Mouse (Mus musculus) neural tube, embryonic 13.5 days (tissue): ENCODE measurements around the gene Dnajb4. TPM values are rescaled to one million over a fixed set of nuclear protein-coding genes. Genes with fewer than 3 reads are reported as not detected.
A peak's percentile ranks its signal among the peaks of the same experiment; 100 is the strongest.

Experiments
- ATAC-seq: fragments of 200-750 bp; cut with Nextera tagmentation; 2 replicates; pipeline ENCODE4 v1.8.0; 2017; ENCODE audit warnings: low read depth, mild to moderate bottlenecking, moderate TSS enrichment, moderate library complexity
- H3K27ac ChIP-seq: fragments of 300-500 bp; sonication (generic); replicated peaks from 2 replicates; pipeline ENCODE4 v1.5.1; 2015; ENCODE audit warnings: moderate library complexity, mild to moderate bottlenecking, inconsistent platforms
- H3K27me3 ChIP-seq: fragments of 300-500 bp; sonication (generic); 2 replicates; pipeline ENCODE4 v1.6.1; 2015; ENCODE audit warnings: mild to moderate bottlenecking, inconsistent platforms
- H3K36me3 ChIP-seq: fragments of 300-500 bp; sonication (generic); 2 replicates; pipeline ENCODE4 v1.6.1; 2015; ENCODE audit warnings: mild to moderate bottlenecking, inconsistent platforms
- H3K4me1 ChIP-seq: fragments of 300-500 bp; sonication (generic); replicated peaks from 2 replicates; pipeline ENCODE4 v1.6.1; 2015; ENCODE audit warnings: inconsistent platforms
- H3K4me2 ChIP-seq: fragments of 300-500 bp; sonication (generic); 2 replicates; pipeline ENCODE4 v1.6.1; 2015; ENCODE audit warnings: inconsistent platforms, mild to moderate bottlenecking, moderate library complexity
- H3K4me3 ChIP-seq: fragments of 300-500 bp; sonication (generic); 2 replicates; pipeline ENCODE4 v1.5.1; 2015; ENCODE audit warnings: mild to moderate bottlenecking, inconsistent platforms
- H3K9ac ChIP-seq: fragments of 300-500 bp; sonication (generic); 2 replicates; pipeline ENCODE4 v1.6.1; 2015; ENCODE audit warnings: moderate library complexity, mild to moderate bottlenecking, inconsistent platforms
- H3K9me3 ChIP-seq: fragments of 300-500 bp; sonication (generic); 2 replicates; pipeline ENCODE4 v1.6.1; 2016; ENCODE audit warnings: inconsistent platforms
- WGBS: fragments of 180-500 bp; shearing (Covaris S2); methylation state at CpG from one replicate; pipeline ENCODE4 v1.1.7; 2015; 5-methylcytosine and 5-hydroxymethylcytosine counted together
- polyA plus RNA-seq: library from polyadenylated mRNA; unstranded; fragments of >200 nt; fragmentation: Nextera tagmentation; extraction: Ambion mirVana; gene quantifications from 2 replicates; pipeline ENCODE4 v1.2.1, GENCODE M21; 2015

Gene Dnajb4
- polyA plus RNA-seq, 1 experiment from 2014 or later, result 38.5 TPM

- Histone ChIP-seq H3K9ac (no peak overlapping the region), H3K27me3 (no peaks in the 10 kb centered on the region), H3K4me3 (no peak overlapping the region), H3K4me2 (no peak overlapping the region), H3K4me1 (no peaks in the 10 kb centered on the region), H3K36me3 (peaks cover 71% of the 10 kb centered on the region), H3K27ac (no peak overlapping the region), H3K9me3 (no peaks in the 10 kb centered on the region)
- ATAC-seq, result no peak
- WGBS, result 60% methylated on average over 6 of the region's 6 CpGs
Observed at GRCm38 (mm10) chr3:152231333-152232100, 21.4 kb upstream of the Dnajb4 start.

- Histone ChIP-seq H3K4me2 (no peak overlapping the region), H3K4me3 (no peak overlapping the region), H3K4me1 (no peaks in the 10 kb centered on the region), H3K9ac (no peak overlapping the region), H3K27me3 (no peaks in the 10 kb centered on the region), H3K36me3 (peaks cover 81% of the 10 kb centered on the region), H3K9me3 (no peaks in the 10 kb centered on the region), H3K27ac (no peak overlapping the region)
- WGBS, result 94% methylated on average over 5 of the region's 5 CpGs
- ATAC-seq, result no peak
Observed at GRCm38 (mm10) chr3:152229271-152229670, 19.2 kb upstream of the Dnajb4 start.

DNA sequence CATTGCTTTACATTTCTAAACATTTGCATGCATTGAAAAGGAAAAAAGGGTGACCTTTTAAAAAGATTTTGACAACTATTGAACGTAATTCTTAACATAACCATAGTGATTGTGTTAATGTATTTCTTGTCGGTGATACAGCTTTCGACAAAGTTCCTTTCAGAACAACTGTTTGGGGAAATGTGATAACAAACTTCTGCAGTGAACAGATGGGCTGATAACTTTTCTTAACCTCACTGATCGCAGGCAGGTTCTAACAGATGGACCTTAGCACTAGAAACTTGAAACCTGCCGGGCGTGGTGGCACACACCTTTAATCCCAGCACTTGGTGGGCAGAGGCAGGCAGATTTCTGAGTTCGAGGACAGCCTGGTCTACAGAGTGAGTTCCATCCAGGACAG, 18.7 kb upstream of the Dnajb4 start:
- 95% methylated on average over 7 of the region's 7 CpGs for WGBS

DNA sequence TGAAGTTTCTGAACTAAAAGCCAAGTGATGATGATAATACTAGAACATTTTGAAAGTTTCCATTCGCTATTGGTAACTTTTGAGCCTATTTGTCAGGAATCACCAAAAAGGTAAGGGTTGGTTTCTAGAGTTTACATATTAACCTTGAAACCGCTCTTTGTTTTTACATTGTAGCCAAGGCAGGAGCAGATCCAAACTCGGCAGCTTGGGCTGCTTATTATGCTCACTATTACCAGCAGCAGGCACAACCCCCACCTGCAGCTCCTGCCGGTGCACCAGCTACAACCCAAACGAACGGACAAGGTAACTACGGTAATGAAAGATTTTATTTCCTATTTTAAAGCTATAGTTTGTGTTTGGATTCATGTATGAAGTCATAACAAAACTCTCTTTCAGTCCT, 15.8 kb upstream of the Dnajb4 start:
- no peaks in the 10 kb centered on the region for H3K4me1 ChIP-seq
- no peak overlapping the region for H3K27ac ChIP-seq
- no peak for ATAC-seq
- no peak overlapping the region for H3K4me2 ChIP-seq
- H3K27me3 ChIP-seq, result no peaks in the 10 kb centered on the region
- no peaks in the 10 kb centered on the region for H3K9me3 ChIP-seq
- 94% methylated on average over 7 of the region's 7 CpGs for WGBS
- no peak overlapping the region for H3K4me3 ChIP-seq
- H3K36me3 ChIP-seq, result peaks cover 91% of the 10 kb centered on the region
- H3K9ac ChIP-seq, result no peak overlapping the region

More for the DNA sequence above, 18.7 kb upstream of the Dnajb4 start:
- Histone ChIP-seq H3K36me3 (peaks cover 81% of the 10 kb centered on the region), H3K4me2 (no peak overlapping the region), H3K9me3 (no peaks in the 10 kb centered on the region), H3K27ac (no peak overlapping the region), H3K27me3 (no peaks in the 10 kb centered on the region), H3K9ac (no peak overlapping the region), H3K4me3 (no peak overlapping the region), H3K4me1 (no peaks in the 10 kb centered on the region)
- no peak for ATAC-seq

- Histone ChIP-seq H3K4me1 (no peaks in the 10 kb centered on the region), H3K4me3 (no peak overlapping the region), H3K36me3 (peaks cover 92% of the 10 kb centered on the region), H3K27ac (no peak overlapping the region), H3K9me3 (no peaks in the 10 kb centered on the region), H3K27me3 (no peaks in the 10 kb centered on the region), H3K4me2 (no peak overlapping the region), H3K9ac (no peak overlapping the region)
- ATAC-seq, result no peak
Observed at GRCm38 (mm10) chr3:152224918-152225317, 14.8 kb upstream of the Dnajb4 start.

GRCm38 (mm10) chr3:152213416-152213815, 3.3 kb upstream of the Dnajb4 start:
- ATAC-seq, result no peak
- Histone ChIP-seq H3K9ac (peak overlapping the region; percentile 97), H3K9me3 (no peaks in the 10 kb centered on the region), H3K27me3 (no peaks in the 10 kb centered on the region), H3K36me3 (peaks cover 28% of the 10 kb centered on the region), H3K4me1 (peaks cover 42% of the 10 kb centered on the region), H3K4me3 (peak overlapping the region; percentile 90), H3K4me2 (peak overlapping the region; percentile 96), H3K27ac (no peak overlapping the region)
- WGBS, result 64% methylated on average over 3 of the region's 3 CpGs

DNA sequence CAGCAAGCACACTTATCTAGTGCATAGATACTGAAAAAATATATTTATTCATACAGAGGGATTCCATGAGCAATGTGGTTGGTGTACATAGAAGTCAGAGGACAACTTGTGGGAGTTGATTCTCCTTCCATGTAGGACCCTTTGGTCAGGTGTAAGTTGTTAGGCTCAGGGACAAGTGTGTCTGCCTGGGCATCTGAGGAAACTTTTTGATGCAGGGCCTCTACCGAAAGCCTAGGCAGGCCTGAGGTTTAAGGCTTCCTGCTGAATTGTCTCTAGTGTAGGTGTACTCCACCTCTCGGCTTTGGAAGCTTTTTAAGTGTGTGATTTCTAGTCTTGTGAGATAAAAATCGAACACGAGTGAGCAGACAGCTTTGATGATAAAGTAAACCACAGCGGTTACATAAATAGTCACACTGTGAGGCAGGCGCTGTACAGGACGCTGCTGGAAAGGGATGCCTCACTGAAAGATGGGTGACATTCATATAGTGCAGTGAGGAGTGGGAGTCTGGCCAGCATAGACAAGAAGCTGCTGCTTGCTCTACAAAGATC, 1.7 kb upstream of the Dnajb4 start:
- H3K4me3 ChIP-seq, result peak overlapping the region; percentile 90
- peak overlapping the region; percentile 96 for H3K4me2 ChIP-seq
- no peaks in the 10 kb centered on the region for H3K27me3 ChIP-seq
- ATAC-seq, result no peak
- peaks cover 48% of the 10 kb centered on the region for H3K4me1 ChIP-seq
- H3K9me3 ChIP-seq, result no peaks in the 10 kb centered on the region
- peak overlapping the region; percentile 97 for H3K9ac ChIP-seq
- peaks cover 12% of the 10 kb centered on the region for H3K36me3 ChIP-seq
- WGBS, result 43% methylated on average over 7 of the region's 7 CpGs
- no peak overlapping the region for H3K27ac ChIP-seq

DNA sequence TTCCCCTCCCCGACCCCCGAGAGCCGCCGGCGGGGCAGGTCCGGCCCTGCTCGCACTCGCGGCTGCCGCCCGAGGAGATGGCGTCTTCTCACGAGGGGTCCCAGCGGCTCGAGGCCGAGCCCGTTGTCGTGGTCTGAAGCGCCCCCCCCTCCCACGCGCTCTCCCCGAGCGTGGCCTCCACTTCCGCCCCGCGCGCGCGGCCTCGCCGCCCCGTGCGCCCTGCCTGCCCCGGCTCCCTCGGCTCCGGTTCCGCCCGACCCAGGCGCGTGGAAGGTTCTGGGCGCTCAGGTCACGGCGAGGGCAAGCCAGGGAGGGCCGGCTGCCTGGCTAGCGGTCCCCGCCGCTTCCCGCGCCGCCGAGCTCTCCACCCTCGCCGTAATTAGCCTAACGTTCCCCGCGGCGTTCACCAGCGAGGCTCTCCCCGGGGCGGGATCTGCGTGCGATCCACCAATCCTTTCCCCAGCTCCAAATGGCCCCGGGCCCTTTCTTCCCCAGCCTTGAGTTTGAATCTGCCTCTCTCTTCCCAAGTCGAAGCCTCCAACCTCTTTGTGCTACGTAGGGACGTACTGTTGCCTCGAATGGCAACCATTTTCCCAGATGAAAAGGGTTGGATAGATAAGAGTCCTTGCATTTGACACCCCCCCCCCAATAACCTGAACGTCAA, 758 bp upstream of the Dnajb4 start:
- peak overlapping the region; percentile 96 for H3K4me2 ChIP-seq
- WGBS, result under 1% methylated on average over 36 of the region's 68 CpGs
- ATAC-seq, result peak; percentile 78

GRCm38 (mm10) chr3:152209177-152209966, 730 bp downstream of the Dnajb4 start:
- H3K4me3 ChIP-seq, result peak overlapping the region; percentile 90
- peaks cover 35% of the 10 kb centered on the region for H3K4me1 ChIP-seq
- peak overlapping the region; percentile 100 for H3K27ac ChIP-seq
- H3K9me3 ChIP-seq, result no peaks in the 10 kb centered on the region
- WGBS, result 7% methylated on average over 25 of the region's 25 CpGs
- peak; percentile 55 for ATAC-seq
- H3K27me3 ChIP-seq, result no peaks in the 10 kb centered on the region
- peak overlapping the region; percentile 99 for H3K9ac ChIP-seq
- H3K36me3 ChIP-seq, result no peaks in the 10 kb centered on the region
- H3K4me2 ChIP-seq, result peak overlapping the region; percentile 65

More for the DNA sequence above, 758 bp upstream of the Dnajb4 start:
- Histone ChIP-seq H3K27ac (peak overlapping the region; percentile 100), H3K9ac (peak overlapping the region; percentile 97), H3K9me3 (no peaks in the 10 kb centered on the region), H3K36me3 (peaks cover 2% of the 10 kb centered on the region), H3K4me3 (peak overlapping the region; percentile 90), H3K27me3 (no peaks in the 10 kb centered on the region), H3K4me1 (peaks cover 46% of the 10 kb centered on the region)

- no peaks in the 10 kb centered on the region for H3K36me3 ChIP-seq
- WGBS, result 89% methylated on average over 7 of the region's 7 CpGs
- H3K9me3 ChIP-seq, result no peaks in the 10 kb centered on the region
- no peak overlapping the region for H3K27ac ChIP-seq
- no peaks in the 10 kb centered on the region for H3K27me3 ChIP-seq
- peaks cover 32% of the 10 kb centered on the region for H3K4me1 ChIP-seq
- peak overlapping the region; percentile 65 for H3K4me2 ChIP-seq
- 0 out of 2 replicates have a peak overlapping the region, but pooled peaks have one; percentile 43 for H3K9ac ChIP-seq
- ATAC-seq, result no peak
- H3K4me3 ChIP-seq, result no peak overlapping the region
Observed at GRCm38 (mm10) chr3:152208096-152208885, 1.8 kb downstream of the Dnajb4 start.

GRCm38 (mm10) chr3:152207156-152207555, 2.9 kb downstream of the Dnajb4 start:
- no peaks in the 10 kb centered on the region for H3K27me3 ChIP-seq
- WGBS, result 97% methylated on average over 4 of the region's 4 CpGs
- H3K27ac ChIP-seq, result no peak overlapping the region
- peaks cover 21% of the 10 kb centered on the region for H3K4me1 ChIP-seq
- no peak overlapping the region for H3K4me3 ChIP-seq
- no peak overlapping the region for H3K9ac ChIP-seq
- H3K4me2 ChIP-seq, result no peak overlapping the region
- no peak for ATAC-seq
- no peaks in the 10 kb centered on the region for H3K36me3 ChIP-seq
- no peaks in the 10 kb centered on the region for H3K9me3 ChIP-seq
